Mouse (Mus musculus) thymus, postnatal 4 days (tissue): ENCODE results near the gene Sept11.

Experiments used
- DNase-seq: peaks from one replicate; pipeline ENCODE4 v3.0.0; 2021

Sept11 gene

DNA sequence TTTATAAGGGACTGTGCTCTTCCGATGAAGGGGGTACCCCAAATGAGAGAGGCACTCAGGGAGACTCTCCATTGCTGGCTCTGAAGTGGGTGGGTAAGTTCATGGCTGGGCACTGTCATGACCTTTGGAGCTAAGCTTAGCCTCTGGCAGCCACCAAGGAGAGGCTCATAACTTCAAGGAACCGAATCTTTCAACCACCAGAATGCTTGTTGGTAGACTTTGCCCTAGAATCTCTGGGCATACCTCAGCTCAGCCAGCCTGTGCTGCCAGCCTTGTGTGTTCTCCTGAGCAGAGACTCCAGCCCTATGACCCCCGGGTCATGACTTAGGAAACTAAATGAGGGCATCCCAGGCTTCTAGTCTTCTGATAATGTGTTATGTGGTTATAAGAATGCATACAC, 35.5 kb downstream of the Sept11 start:
- DNase-seq, result no peak

DNA sequence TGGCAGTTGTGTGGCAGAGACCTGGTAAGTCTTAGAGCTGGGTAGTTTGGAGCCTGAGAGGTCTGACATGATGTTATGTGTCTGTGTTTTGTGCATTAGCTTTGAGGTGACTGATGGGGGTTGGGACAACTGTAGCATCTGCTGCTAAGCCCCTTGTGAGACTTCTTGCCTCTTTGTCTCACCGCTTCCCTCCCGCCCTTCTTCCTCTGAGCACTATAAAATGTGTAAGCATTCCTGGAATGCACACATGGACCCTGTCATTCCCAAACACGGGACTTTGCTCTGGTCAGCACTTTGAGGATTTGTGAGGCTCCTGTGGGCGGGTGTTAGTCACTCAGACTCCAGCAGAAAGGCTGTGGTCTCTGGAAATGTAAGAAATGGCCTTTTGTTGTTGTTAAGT, 36.7 kb downstream of the Sept11 start:
- no peak for DNase-seq

DNA sequence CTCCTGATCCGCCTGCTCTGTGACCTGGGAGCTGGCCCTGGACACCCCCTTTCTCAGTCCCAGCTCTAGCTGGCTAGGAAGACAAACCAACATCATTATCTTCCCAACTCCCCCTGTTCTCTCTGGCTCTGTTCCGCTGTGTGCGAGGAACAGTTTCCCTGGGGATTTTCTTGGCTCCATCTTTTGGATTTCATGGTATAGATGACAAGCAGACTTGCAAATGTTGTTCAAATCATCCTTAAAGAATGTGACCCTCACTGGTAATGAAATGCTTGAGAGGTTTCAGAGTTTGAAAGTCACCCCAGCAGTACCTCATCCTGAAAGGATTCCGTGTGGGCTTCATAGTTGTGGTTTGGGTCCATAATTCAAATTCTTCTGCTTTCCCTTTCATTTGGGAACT, 38.2 kb downstream of the Sept11 start:
- DNase-seq, result no peak

DNA sequence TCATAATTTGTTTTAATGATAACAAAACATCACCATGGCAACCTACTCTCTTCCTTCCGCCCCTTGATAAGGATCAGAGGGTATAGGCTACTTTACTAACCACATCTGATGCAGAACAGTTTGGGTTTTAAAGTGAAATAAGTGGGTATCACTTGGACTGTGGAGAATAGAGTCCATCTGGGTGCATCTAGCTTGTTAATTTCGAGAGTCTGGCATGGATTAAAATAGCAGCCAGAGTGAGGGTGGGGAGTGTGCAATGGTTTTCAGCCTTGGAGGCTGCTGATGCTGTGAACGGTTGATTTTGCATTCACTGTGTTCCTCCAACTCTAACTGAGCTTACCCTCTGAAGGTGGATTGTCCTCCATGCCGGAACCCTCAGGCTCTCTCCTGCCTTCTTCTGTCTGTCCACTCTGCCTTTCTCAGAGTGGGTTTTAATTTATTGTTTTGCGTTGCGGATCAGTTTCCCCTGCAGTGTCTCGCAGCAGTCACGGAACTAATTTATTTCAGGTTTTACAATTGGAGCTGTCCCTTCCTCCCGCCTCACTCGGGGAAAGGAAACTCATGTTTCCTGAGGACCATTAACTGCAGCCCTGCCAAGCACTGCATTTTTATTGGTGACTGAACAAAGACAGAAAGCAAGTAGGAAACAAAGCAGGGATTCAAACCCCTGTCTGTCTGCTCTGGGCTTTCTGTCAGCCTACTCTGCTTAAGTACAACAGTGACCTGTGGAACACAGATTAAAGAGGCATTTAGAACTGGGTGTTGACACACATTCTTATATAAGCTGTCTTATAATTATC, 40.4 kb downstream of the Sept11 start:
- no peak for DNase-seq

DNA sequence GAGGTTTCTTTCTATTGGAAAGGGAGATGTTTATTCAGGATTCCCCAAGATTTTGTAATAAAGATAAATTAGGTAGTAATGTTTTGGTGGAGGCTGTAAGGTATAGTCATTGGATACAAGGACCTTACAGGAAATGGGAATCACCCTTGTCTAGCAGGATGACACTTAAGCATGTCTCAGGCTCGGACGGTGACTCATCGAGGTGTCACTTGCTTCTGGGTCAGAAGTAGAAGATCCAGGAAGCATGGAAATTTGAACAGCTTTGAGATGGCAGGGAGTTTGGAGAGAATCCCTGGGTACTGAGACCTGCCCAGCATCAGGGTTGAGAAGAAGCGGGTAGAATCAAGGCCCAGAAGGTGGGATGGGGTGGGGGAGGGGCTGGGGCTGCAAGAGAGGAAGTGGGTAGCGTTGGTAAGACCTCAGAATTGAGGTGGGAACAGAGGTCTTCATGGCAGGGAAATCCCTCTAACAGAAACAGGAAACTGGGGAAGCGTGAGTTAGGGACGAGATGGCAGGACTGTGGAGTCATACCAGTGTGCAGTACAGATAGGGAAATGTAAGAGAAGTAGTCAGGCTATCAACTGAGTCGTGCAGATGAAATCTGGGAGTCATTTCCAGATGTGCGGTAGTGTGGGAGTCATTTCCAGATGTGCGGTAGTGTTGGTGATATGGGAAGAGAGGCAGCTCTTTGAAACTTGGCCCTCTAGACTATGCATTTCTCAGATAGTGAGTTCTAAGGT, 42.3 kb downstream of the Sept11 start:
- no peak for DNase-seq

DNA sequence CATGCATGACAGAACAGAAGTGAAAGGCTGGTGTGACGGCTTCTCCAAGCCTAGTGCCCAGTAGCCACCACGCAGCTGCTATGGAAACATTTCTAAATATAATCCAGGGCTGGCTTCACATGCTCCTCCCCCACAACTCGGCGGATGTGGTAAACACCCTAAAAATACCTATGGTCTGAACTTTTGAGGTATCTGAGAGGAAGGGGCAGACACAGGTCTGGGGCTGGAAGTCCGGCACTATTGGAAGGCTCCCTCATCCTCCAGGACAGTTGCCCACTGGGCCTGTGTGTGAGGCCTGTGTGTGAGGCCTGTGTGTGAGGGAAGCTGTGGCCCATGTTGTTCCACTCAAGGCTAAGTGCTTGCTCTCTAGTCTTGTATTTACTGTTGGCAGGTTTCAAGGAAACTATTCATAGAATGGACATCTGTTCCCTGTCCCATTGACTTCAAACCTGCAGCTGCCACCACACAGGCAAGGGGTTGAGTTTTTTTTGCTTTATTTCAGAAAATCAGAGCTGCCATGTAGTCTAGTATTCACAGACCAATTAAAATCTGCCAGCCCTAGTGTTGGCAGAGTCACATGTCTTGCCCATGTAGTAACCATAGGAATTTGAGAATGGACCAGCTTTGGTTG, 43.8 kb downstream of the Sept11 start:
- DNase-seq, result peak; percentile 56

DNA sequence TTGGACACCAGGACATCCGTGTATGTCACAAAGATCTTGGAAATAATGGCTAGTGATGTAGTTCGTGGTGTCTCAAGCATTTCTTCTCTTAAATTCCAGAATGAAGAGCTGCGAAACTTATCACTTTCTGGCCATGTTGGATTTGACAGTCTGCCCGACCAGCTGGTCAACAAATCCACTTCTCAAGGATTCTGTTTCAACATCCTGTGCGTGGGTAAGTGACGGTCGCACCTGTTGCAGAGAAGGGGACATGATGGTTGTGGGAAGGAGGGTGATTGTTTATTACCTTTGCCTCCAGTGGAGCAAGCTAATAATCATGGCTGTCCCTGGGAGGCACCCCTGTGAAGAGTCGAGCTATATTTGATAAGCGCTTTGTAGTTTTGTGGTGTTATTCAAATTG, 46.1 kb downstream of the Sept11 start:
- no peak for DNase-seq

DNA sequence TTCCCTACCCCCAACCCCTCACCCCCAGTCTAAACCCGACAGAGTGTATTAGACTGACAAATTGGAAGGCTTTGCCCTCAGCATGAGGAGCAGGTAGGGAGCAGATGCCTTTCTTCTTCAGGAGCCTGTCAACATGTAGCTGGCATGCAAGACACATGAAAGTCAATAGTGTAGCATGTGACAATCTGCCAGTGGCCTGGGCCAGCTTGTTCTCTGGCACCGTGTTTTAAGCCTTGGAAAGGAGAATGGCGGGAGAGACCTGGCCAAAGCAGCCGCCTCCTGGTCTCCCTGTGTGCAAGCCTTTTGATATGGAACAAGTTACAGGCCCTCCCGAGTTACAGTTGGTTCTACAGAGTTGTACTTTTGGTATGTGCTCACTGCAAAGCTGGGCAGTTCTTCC, 47.5 kb downstream of the Sept11 start:
- no peak for DNase-seq

DNA sequence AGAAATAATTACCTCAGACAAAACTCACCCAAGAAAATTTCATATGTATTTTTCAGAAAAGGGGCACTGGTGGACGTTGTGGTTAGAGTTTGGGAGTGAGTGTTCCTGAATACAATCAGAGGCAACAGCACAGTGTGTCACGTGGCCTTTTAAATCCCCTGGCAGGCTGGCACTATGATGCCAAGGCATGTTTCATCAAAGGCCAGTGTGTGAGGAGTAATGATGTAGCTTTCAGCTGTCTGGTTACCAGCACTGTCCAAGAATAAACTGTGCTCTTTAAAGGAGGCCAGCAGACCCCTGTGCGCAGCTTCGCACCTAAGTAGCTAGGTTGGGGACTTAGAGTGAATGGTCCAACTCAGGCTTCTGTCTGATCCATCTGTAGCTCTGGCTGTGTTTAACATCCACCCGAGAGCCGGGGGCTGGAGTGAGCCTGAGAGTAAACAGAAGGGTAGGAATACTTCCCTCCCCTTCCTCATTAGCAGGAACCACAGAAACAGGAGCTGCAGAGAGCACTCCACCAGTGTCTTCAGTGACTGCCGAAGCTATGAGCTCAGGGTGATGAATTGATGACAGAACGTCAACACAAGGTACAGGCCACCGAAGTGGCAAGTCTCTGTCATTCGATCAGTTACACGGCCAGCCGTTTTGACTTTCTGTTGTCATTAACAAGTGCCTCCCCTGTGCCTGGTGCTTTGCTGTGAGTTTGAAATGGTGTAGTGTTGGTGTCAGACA, 50.3 kb downstream of the Sept11 start:
- DNase-seq, result no peak

DNA sequence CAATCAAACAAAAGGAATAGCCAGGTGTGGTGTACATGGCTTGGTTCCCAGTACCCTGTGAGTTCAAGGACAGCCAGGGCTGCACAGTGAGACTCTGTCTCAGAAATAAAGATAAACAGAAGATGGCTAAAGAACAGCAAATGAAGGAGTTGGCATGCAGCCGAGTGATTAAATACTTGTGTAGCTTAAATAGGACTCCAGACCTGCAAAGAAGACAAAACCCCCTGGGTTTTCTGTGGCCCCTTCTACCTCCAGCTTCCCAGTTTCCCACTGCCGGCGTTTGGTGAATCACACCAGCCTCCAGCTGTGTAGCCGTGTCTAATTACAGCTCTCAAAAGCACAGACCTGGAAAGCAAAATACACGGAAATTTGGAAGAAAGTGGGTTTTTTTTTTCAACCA, 51.6 kb downstream of the Sept11 start:
- no peak for DNase-seq

DNA sequence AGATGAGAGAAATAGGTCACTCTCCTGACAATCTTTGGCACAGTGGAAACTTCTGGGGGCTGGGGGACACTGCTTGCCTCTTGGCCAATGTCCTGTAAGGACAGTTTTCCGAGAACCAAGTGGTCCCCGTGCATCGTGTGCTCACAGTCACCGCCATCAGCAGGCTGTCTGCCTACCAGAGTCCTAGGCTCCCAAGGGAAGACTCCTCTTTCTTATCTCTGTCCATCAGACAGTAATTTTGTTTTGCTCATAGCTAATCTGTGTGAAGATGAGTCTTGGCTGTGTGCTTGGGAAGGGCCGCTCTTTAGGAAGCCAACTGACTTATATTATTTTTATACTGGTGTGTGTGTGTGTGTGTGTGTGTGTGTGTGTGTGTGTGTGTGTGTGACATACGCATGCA, 52.3 kb downstream of the Sept11 start:
- DNase-seq, result no peak

DNA sequence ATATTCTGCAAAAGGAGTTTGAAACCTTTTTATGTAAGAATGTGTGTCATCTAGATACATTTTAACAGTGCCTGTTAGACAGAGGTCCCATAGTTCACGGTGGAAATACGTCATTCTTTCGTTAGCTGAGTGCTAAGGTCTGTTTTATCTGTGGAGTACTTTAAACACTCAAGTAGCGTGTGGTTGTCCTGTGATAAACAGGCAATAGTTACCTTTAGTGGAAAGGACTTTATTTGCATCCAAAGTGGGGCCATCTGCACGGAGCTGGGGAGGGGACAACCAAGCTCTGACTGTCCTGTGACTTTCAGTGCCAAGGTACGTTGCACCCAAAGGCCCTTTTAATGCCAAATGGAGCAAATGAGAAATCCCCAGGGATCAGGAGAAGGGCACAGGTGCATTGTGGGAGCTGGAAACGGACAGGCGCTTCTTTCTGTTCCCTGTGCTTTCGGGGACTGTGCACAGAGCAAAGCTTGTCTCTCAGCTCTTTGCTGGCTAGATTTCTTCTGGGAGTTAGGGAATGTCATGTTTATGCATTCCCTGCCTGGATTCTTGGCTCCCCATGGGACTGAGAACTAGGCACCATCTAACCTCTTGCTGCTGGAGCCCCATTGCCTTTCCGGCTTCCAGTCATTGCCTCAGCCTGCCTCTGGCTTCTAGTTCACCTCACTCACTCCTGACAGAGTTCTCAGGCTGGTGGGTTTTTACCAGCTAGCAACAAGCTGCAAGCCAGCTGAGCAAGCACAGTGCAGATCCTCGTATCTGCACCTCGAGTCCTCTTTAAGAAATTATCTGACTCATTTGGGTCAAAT, 56.9 kb downstream of the Sept11 start:
- DNase-seq, result no peak

DNA sequence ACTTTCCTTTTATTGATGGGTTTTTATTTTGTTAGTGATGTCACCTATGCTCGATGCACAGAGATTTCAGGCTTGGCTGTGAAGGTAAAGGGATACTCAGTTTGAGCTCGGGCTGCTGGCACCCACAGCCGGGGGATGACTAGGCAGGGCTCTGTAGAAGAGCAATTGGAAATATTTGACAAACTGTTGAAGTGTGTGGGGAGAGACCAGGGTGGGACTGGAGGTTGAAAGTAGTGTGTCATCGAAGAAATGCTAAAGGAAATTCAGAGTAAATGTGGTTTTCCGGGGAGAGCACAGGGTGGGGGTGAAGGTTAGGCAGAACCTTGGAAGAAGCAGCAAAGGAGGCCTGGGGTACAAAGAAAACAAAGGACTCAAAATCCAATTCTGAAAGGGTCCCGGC, 58.7 kb downstream of the Sept11 start:
- DNase-seq, result peak; percentile 13

DNA sequence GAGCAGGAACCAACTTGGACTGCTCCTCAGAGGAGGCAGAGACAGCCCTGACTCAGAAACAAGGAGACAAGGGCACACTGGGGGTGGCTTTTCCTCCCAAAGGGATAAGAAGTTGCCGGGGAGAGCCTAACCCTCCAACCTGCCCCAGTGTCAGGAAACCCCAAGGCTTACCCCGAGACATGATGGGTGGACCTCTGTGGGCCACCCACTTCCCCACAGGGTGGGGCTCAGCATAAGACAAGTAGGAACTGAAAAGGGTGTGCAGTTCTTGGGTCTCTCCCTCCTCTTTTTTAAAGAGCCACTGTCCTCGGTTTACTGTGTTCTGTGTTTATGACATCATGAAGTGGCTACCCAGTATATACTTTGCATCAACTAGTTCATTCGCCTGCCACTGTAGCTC, 59.2 kb downstream of the Sept11 start:
- DNase-seq, result peak; percentile 22

DNA sequence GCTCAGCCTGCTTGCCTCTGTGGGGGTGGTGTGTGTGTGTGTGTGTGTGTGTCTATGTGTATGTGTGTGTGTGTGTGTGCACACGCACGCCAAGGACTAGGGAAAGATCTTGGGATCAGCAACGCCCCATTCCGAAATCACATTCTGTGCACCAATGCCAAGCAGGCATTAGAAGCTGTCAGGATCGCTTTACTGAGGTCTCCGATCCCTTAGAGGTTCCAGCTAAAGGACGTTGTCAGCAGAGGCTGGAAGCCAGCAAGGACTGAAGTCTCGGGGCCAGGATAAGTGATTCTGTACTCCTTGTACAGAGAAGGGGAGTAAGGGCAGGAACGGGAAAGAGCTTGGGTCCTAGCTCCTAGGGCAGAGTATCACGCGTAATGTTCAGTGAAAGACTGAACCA, 61.2 kb downstream of the Sept11 start:
- no peak for DNase-seq

DNA sequence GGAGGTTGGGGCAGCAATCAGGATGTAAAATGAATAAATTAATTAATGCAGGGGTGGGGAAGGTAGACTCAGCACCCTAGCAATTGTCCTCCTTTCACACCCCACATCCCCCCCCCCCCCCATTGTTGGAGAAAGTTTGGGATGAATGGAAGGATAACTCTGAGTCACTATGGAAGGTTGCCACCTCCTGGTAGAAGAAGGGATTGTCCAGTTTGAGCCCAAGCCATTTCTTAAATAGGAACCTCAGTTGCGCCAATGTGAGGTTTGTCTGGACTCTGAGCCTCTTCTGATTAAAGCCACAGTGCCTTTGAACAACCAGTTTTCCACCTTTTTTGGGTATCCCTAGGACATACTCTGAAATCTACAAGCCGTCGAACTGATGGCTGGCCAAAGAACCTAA, 70.3 kb downstream of the Sept11 start:
- DNase-seq, result peak; percentile 43

DNA sequence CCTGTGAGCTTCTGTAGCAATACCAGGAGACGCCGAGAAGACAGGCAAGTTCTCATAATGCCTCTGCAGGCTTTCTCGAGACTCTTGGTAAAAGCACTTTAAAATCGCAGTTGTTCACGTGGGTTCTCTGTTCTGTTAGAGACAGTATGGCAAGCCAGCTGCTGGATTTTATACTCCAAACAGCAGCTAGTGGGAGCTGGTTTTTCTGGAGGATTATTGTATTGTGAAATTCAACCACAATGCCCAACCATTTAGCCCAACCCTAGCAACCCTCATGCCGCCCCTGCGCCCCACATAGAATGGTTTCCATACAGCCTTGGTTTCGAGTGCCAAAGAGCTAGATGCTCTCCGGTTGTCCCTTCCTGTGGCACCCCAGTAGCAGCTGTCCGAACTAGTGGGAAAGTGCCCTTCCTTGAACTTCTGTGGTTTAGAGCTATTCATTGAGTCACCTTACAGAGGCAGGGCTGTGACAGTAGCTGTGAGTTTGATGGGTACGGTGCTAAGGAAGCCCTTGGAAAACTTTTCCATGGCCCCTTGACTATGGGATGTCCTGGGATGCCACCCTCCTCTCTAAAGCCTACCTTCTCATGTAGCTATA, 74.8 kb downstream of the Sept11 start:
- peak; percentile 14 for DNase-seq

DNA sequence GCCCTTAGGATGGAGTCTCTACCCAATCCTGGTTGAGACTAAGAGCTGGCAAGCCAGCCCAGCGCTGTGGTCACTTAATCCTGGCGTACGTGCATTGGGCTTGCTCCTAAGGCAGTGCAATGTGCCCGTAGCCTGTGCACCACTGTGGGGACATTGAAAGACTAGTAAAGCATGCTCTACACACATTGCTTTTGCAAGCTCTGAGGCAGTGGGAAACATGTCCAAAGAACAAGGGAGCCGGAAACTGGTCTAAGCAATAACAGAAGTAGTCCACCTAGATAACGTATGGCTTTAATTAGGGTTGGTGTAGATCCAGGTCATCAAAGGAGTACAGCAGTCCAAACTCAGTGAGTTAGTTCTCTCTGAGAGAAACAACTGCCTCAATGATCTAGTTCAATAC, 75.4 kb downstream of the Sept11 start:
- DNase-seq, result no peak

DNA sequence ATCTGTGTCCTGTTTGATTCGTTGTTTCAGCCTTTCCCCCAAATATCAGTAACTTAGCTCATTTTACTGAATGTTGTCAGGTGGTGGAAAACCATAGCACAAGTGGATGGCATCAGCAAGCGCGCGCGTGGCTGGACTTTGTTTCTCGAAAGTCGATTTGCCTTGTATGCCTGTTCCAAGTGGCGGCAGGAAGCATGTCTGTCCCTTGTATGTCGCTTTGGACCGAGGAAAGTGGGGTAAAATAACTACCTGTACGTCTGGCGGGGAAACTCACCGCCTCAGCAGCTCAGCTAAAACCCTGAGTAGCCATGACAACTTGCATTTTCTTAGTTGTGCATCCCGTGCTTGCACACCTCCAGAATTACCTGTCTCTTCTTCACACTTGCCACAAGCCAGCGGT, 78.2 kb downstream of the Sept11 start:
- no peak for DNase-seq

DNA sequence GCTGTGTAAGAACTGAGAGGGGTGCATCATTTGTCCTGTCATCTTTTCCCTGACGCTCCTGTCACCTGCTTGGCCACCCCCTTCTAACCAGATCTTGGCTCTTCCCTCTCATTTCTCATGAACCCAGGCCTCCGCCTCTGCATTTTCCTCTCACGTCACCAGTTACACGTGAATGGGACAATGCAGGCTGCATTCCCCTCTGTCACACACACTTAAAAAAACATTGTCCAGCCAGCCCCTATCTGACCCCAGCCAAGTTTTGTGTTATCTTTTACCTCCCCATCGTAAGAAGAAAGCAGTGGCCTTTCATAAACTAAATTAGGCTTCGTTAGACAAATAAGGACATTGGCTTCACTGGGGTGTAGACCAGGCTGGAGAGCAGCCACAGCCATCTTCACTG, 79.3 kb downstream of the Sept11 start:
- no peak for DNase-seq

DNA sequence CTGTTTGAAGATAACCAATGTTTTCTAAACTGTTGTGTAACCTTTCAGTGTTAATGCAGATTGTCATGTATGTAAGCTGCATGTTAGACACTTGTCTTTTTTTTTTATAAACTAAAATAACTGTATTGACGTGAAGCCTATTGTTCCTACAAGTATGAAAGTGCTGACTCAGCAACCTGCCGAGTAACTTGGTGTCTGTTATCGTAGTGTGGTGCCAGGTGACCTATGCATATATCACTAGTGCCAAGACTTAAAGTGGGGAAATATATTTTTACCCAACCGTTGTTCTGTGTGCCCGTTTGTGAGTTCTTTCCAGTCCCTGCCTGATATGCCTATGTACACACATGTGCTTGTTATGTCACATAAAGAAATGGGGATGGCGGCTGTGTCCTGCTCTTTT, 81.4 kb downstream of the Sept11 start:
- DNase-seq, result no peak

DNA sequence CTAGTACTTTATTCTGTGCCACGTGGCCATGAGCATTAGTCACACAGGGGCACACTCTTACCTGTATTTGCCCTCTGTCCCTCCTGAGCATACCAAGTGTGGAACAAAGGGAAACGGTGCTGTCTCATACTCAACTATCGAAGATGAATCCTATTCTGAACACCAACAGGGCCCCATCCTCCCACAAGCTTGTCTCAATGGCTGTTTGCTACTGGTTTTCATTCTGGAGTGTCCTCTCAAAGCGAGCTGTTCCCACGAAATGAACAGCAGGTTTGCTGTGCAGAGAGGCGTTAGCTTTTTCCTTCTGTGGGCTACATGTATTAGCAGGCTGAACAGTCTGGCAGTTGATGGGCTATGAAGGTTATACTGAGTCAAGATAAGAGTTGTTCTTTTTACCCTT, 85.4 kb downstream of the Sept11 start:
- no peak for DNase-seq
